Mouse (Mus musculus): ENCODE data around the gene Rhof. TPM values are rescaled to one million over a fixed set of nuclear protein-coding genes. Genes with fewer than 3 reads are reported as not detected.

The Rhof gene
- polyA plus RNA-seq (2012; rRNA removed): 27.0 and 32.3 TPM in 2 replicates

DNA sequence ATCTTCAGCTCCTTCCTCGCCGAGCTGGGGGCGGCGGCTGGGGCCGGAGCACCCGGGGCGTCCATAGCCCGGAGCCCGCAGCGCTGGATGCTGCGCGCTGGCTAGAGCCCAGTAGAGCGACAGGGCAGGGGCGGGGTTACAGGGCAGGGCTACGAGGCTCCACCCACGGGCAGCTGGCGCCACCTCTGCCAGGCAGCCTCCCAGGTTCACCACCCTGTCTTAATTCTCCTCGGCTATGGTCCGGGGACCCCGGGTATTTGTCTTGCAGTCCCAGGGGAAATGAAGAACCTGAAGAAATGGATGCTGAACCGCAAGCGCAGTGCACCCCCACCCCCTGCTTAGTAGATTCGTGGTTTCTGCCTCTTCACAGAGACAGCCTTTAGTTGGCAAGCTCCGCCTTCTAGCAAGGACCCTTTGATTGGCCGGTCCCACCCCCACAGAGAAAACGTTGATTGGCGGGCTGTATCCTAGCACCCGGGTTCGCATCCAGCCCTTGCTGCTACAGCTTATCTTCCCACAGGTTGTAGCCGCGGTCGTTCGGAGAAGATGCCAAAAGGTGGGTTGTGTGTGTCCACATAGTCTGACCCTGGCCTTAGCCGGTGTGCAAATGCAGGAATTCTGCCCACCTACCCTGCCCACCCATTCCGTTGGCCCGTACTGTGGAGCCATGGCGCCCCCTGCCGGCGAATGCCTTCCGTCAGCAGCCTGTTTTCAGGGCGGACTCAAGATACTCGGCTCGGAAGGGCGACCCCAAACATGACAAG is at the start of gene Rhof:
Rhof (minus strand) TSS at position 385 of the 764 bp plus-strand sequence.
- DNase-seq: peak; percentile 81 to 88
- TF ChIP-seq POLR2A (IDR thresholded peaks at IDR 0.05; ENCODE audit: borderline replicate concordance, insufficient read depth, low read length) (peak; percentile 39; the same call in 1 of the 2 replicates), CTCF (IDR thresholded peaks at IDR 0.05; ENCODE audit: borderline replicate concordance, insufficient read depth, low read depth, low read length) (peak; percentile 90)
- H3K4me3 ChIP-seq (replicated peaks; ENCODE audit: insufficient read depth, low read depth, low read length): peak within 1 kb of the TSS; percentile 71
- H3K4me1 ChIP-seq (ENCODE audit: control insufficient read depth, insufficient read depth, low read length): peaks cover 29% of the 10 kb centered on the region
- no peaks in the 10 kb centered on the region for H3K27me3 ChIP-seq (ENCODE audit: control insufficient read depth, insufficient read depth, low read length)
- WGBS: under 1% methylated on average over 44 of the region's 44 CpGs
- peak within 1 kb of the TSS; percentile 9; the same call in 1 of the 2 replicates for H3K27ac ChIP-seq (ENCODE audit: insufficient read depth, low read length)

GRCm38 (mm10) chr5:123181536-123181935 is 49.0 kb upstream of the Rhof start:
- TF ChIP-seq CTCF (IDR thresholded peaks at IDR 0.05; ENCODE audit: borderline replicate concordance, insufficient read depth, low read depth, low read length) (no peak), POLR2A (IDR thresholded peaks at IDR 0.05; ENCODE audit: borderline replicate concordance, insufficient read depth, low read length) (no peak)
- Histone ChIP-seq H3K4me1 (ENCODE audit: control insufficient read depth, insufficient read depth, low read length) (no peaks in the 10 kb centered on the region), H3K4me3 (replicated peaks; ENCODE audit: insufficient read depth, low read depth, low read length) (no peak overlapping the region), H3K27me3 (ENCODE audit: control insufficient read depth, insufficient read depth, low read length) (no peaks in the 10 kb centered on the region), H3K27ac (ENCODE audit: insufficient read depth, low read length) (no peak overlapping the region)
- DNase-seq: no peak
- WGBS: 60% methylated on average over 6 of the region's 6 CpGs

GRCm38 (mm10) chr5:123180390-123180789 is 47.9 kb upstream of the Rhof start:
- 91% methylated on average over 15 of the region's 15 CpGs for WGBS
- no peaks in the 10 kb centered on the region for H3K27me3 ChIP-seq (ENCODE audit: control insufficient read depth, insufficient read depth, low read length)

GRCm38 (mm10) chr5:123178792-123179191 is 46.3 kb upstream of the Rhof start:
- no peaks in the 10 kb centered on the region for H3K4me1 ChIP-seq (ENCODE audit: control insufficient read depth, insufficient read depth, low read length)
- TF ChIP-seq POLR2A (IDR thresholded peaks at IDR 0.05; ENCODE audit: borderline replicate concordance, insufficient read depth, low read length): no peak
- TF ChIP-seq CTCF (IDR thresholded peaks at IDR 0.05; ENCODE audit: borderline replicate concordance, insufficient read depth, low read depth, low read length): no peak
- no peak overlapping the region for H3K4me3 ChIP-seq (replicated peaks; ENCODE audit: insufficient read depth, low read depth, low read length)
- no peak for DNase-seq
- no peak overlapping the region for H3K27ac ChIP-seq (ENCODE audit: insufficient read depth, low read length)
- 92% methylated on average over 5 of the region's 5 CpGs for WGBS
- H3K27me3 ChIP-seq (ENCODE audit: control insufficient read depth, insufficient read depth, low read length): no peaks in the 10 kb centered on the region

More at GRCm38 (mm10) chr5:123180390-123180789, 47.9 kb upstream of the Rhof start:
- no peak overlapping the region for H3K27ac ChIP-seq (ENCODE audit: insufficient read depth, low read length)
- no peak overlapping the region for H3K4me3 ChIP-seq (replicated peaks; ENCODE audit: insufficient read depth, low read depth, low read length)
- TF ChIP-seq POLR2A (IDR thresholded peaks at IDR 0.05; ENCODE audit: borderline replicate concordance, insufficient read depth, low read length): no peak
- DNase-seq: no peak
- no peaks in the 10 kb centered on the region for H3K4me1 ChIP-seq (ENCODE audit: control insufficient read depth, insufficient read depth, low read length)

DNA sequence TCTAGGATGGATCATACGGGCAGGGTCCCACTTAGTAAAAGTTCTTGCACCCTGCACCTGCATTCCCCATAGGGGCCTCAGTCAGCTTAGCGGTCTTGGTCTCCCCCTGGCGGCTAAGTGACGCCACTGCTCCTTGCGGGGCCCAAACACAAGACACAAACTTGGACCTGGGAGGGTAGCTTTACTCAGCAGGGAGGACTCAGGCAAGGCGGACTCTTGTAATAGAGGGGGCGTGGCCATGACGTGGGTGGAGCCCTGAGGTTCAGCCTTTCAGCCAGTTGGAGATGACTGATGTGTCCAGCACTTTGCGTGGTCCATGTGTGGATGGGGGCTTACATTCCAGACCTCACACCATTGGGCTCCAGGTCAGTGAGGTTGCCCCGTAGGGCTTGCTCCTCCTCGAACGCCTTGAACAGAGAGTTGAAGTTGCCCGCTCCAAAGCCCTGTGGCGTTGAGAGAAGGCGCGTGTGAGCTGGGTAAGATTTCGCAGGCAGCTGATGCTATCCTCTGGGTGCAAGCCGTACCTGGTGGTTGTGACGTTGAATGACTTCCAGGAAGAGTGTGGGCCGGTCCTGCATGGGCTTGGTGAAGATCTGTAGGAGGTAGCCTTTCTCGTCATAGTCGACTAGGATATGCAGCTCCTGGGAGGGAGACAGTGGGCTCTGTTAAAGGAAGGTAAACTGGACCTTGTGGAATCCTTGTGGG is 39.3 kb upstream of the Rhof start:
- TF ChIP-seq CTCF (IDR thresholded peaks at IDR 0.05; ENCODE audit: borderline replicate concordance, insufficient read depth, low read depth, low read length): peak; percentile 98
- TF ChIP-seq POLR2A (IDR thresholded peaks at IDR 0.05; ENCODE audit: borderline replicate concordance, insufficient read depth, low read length): no peak
- H3K27me3 ChIP-seq (ENCODE audit: control insufficient read depth, insufficient read depth, low read length): no peaks in the 10 kb centered on the region
- DNase-seq: peak; percentile 68 to 82
- no peak overlapping the region for H3K27ac ChIP-seq (ENCODE audit: insufficient read depth, low read length)
- whole genome bisulfite sequencing: 14% methylated on average over 22 of the region's 22 CpGs
- H3K4me1 ChIP-seq (ENCODE audit: control insufficient read depth, insufficient read depth, low read length): 0 out of 2 replicates have a peak, but pooled peaks cover 4% of the 10 kb centered on the region
- no peak overlapping the region for H3K4me3 ChIP-seq (replicated peaks; ENCODE audit: insufficient read depth, low read depth, low read length)

DNA sequence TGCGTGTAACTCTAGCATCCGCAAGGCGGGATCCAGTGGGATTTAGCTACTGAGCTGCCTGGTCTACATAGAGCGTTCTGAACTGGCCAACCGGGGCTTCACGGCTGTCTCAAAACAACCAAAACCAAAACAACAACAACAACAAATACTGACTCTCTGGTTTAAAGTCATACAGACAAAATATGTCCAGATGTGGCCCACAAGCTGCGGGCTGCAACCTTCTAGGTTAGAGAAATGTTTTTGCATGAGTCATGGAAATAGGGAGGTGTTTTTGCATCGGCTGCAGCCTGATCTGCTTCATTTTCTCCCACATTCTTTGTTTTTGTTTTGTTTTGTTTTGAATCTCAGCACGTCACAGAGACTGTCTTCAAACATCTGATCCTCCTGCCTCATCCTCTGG is 37.9 kb upstream of the Rhof start:
- H3K4me3 ChIP-seq (replicated peaks; ENCODE audit: insufficient read depth, low read depth, low read length): no peak overlapping the region
- no peak overlapping the region for H3K27ac ChIP-seq (ENCODE audit: insufficient read depth, low read length)
- H3K27me3 ChIP-seq (ENCODE audit: control insufficient read depth, insufficient read depth, low read length): no peaks in the 10 kb centered on the region
- TF ChIP-seq CTCF (IDR thresholded peaks at IDR 0.05; ENCODE audit: borderline replicate concordance, insufficient read depth, low read depth, low read length): no peak
- TF ChIP-seq POLR2A (IDR thresholded peaks at IDR 0.05; ENCODE audit: borderline replicate concordance, insufficient read depth, low read length): no peak
- no peak for DNase-seq
- 87% methylated on average over 9 of the region's 9 CpGs for WGBS
- H3K4me1 ChIP-seq (ENCODE audit: control insufficient read depth, insufficient read depth, low read length): 0 out of 2 replicates have a peak, but pooled peaks cover 4% of the 10 kb centered on the region

GRCm38 (mm10) chr5:123169284-123169683 is 36.8 kb upstream of the Rhof start, which contains the start of gene Psmd9:
Psmd9 (plus strand) TSS chr5:123169413.
- no peak within 1 kb of the TSS for H3K27ac ChIP-seq (ENCODE audit: insufficient read depth, low read length)
- DNase-seq: no peak
- 77% methylated on average over 5 of the region's 5 CpGs for WGBS
- no peak for TF ChIP-seq POLR2A (IDR thresholded peaks at IDR 0.05; ENCODE audit: borderline replicate concordance, insufficient read depth, low read length)
- TF ChIP-seq CTCF (IDR thresholded peaks at IDR 0.05; ENCODE audit: borderline replicate concordance, insufficient read depth, low read depth, low read length): no peak
- no peaks in the 10 kb centered on the region for H3K27me3 ChIP-seq (ENCODE audit: control insufficient read depth, insufficient read depth, low read length)
- H3K4me3 ChIP-seq (replicated peaks; ENCODE audit: insufficient read depth, low read depth, low read length): no peak within 1 kb of the TSS
- H3K4me1 ChIP-seq (ENCODE audit: control insufficient read depth, insufficient read depth, low read length): 0 out of 2 replicates have a peak, but pooled peaks cover 4% of the 10 kb centered on the region

All from cerebellum, adult 2 months (tissue).